Comparison of ENCODE assay signal across 8 mouse cellular contexts in genomic region chr15:97952137-97952888, GRCm38 (mm10). TPM values are rescaled to one million over a fixed set of nuclear protein-coding genes. Genes with fewer than 3 reads are reported as not detected.
DNase-seq lines count a peak whose midpoint lies in the region; ATAC-seq lines count a peak whose summit lies in the region.
"Had no signal": no experiment of that assay in that cellular context is flagged by ENCODE, and none has a peak within 500 bp of the region (broad histone marks: within the 10 kb centered on the region; RNA-seq: fewer than 3 reads in every experiment).

No protein-coding gene starts in this region.

- peak overlapping the region; percentile 26; the same call in 1 of the 2 replicates for H3K9ac ChIP-seq in forebrain, embryonic 13.5 days
- H3K9ac ChIP-seq in hindbrain, embryonic 14.5 days, result no peak overlapping the region
- H3K9ac ChIP-seq: liver, embryonic 15.5 days had no signal

- peaks cover 7% of the 10 kb centered on the region; the same call in 1 of the 2 replicates for H3K27me3 ChIP-seq in forebrain, embryonic 13.5 days
- no peaks in the 10 kb centered on the region for H3K27me3 ChIP-seq in hindbrain, embryonic 14.5 days (ENCODE audit: control insufficient read depth, insufficient read depth, low read length)

- H3K9me3 ChIP-seq in forebrain, embryonic 13.5 days (replicated peaks), result no peaks in the 10 kb centered on the region
- H3K9me3 ChIP-seq in hindbrain, embryonic 14.5 days (ENCODE audit: control insufficient read depth, low read length), result no peaks in the 10 kb centered on the region
- H3K9me3 ChIP-seq: liver, embryonic 15.5 days had no signal

- ATAC-seq in cerebellum, adult (ENCODE audit: insufficient number of reproducible peaks, low FRiP score, low TSS enrichment), result peak; percentile 49; the same call in 1 of the 2 replicates
- ATAC-seq in forebrain, embryonic 13.5 days, result peak; percentile 77
- peak; percentile 53; the same call in 1 of the 2 replicates for ATAC-seq in hindbrain, embryonic 14.5 days (ENCODE audit: low FRiP score)
- ATAC-seq in megakaryocyte-erythroid progenitor cell, adult 5-6 weeks (replicated peaks; ENCODE audit: low FRiP score, low TSS enrichment, poor library complexity, severe bottlenecking), result peak; percentile 82

- 16% methylated on average over 16 of the region's 16 CpGs for WGBS in forebrain, embryonic 13.5 days
- WGBS in hindbrain, embryonic 14.5 days, result 15% methylated on average over 16 of the region's 16 CpGs

- no peak overlapping the region for H3K4me3 ChIP-seq in forebrain, embryonic 13.5 days
- H3K4me3 ChIP-seq in hindbrain, embryonic 14.5 days (replicated peaks; ENCODE audit: low read length), result no peak overlapping the region
- H3K4me3 ChIP-seq: liver, embryonic 15.5 days had no signal

- no peak overlapping the region for H3K27ac ChIP-seq in forebrain, embryonic 13.5 days
- H3K27ac ChIP-seq in hindbrain, embryonic 14.5 days, result no peak overlapping the region
- H3K27ac ChIP-seq: liver, embryonic 15.5 days had no signal

- H3K4me1 ChIP-seq in forebrain, embryonic 13.5 days, result peaks cover 11% of the 10 kb centered on the region; the same call in 1 of the 2 replicates
- 0 out of 2 replicates have a peak, but pooled peaks cover 3% of the 10 kb centered on the region for H3K4me1 ChIP-seq in hindbrain, embryonic 14.5 days (replicated peaks; ENCODE audit: control insufficient read depth, insufficient read depth, low read length)
- H3K4me1 ChIP-seq: liver, embryonic 15.5 days had no signal

- H3K36me3 ChIP-seq in forebrain, embryonic 13.5 days (ENCODE audit: poor library complexity, severe bottlenecking), result no peaks in the 10 kb centered on the region
- no peaks in the 10 kb centered on the region for H3K36me3 ChIP-seq in hindbrain, embryonic 14.5 days (replicated peaks; ENCODE audit: control insufficient read depth, insufficient read depth)
- H3K36me3 ChIP-seq: liver, embryonic 15.5 days had no signal

- peak; percentile 42 for DNase-seq in Muller cell, postnatal 12 days (ENCODE audit: inconsistent ontology term)
- DNase-seq in hindbrain, embryonic 14.5 days (ENCODE audit: low spot score), result peak; percentile 84
- peak; percentile 49 to 66 for DNase-seq in layer of hippocampus, postnatal 25 days (ENCODE audit: extremely low spot score in 1 of 2, low spot score in 1 of 2)
- DNase-seq in right cerebral cortex, postnatal 4 days, result peak; percentile 66

- 0 out of 2 replicates have a peak overlapping the region, but pooled peaks have one; percentile 24 for H3K4me2 ChIP-seq in forebrain, embryonic 13.5 days
- 0 out of 2 replicates have a peak overlapping the region, but pooled peaks have one; percentile 13 for H3K4me2 ChIP-seq in hindbrain, embryonic 14.5 days (replicated peaks)
- H3K4me2 ChIP-seq: liver, embryonic 15.5 days had no signal

RNA-seq across cellular contexts. Expression of gene Tmem106c, which starts 11.7 kb away (rescaled TPM):
- 46.9 and 56.2 TPM in 2 replicates for polyA plus RNA-seq in forebrain, embryonic 13.5 days (2015; fragmentation: Nextera tagmentation; extraction: Ambion mirVana)
- 54.9 and 58.0 TPM in 2 replicates for polyA plus RNA-seq in hindbrain, embryonic 14.5 days (2014; fragmentation: Nextera tagmentation; extraction: Ambion mirVana)
- total RNA-seq in layer of hippocampus, postnatal 25 days (2021), result 10 to 100 TPM; 26.8 to 27.2 TPM
- 20.9 and 35.9 TPM in 2 replicates for total RNA-seq in megakaryocyte-erythroid progenitor cell, adult 5-6 weeks (2014; fragmentation: Nextera tagmentation)
- 13.1 and 18.7 TPM in 2 replicates for total RNA-seq in megakaryocyte-erythroid progenitor cell, adult 5-6 weeks (2017)

RNA-seq across cellular contexts. Expression of gene Vdr, which starts 41.9 kb away (rescaled TPM):
- 0.05 TPM in 1 of 2 replicates, not detected in the other for polyA plus RNA-seq in forebrain, embryonic 13.5 days (2015; fragmentation: Nextera tagmentation; extraction: Ambion mirVana)
- 0.08 and 0.27 TPM in 2 replicates for polyA plus RNA-seq in hindbrain, embryonic 14.5 days (2014; fragmentation: Nextera tagmentation; extraction: Ambion mirVana)
- under 1 TPM in 1 of 2 experiments, not detected in 1; 0.07 TPM for total RNA-seq in layer of hippocampus, postnatal 25 days (2021)
- total RNA-seq in megakaryocyte-erythroid progenitor cell, adult 5-6 weeks (2014; fragmentation: Nextera tagmentation), result 1.5 TPM in 1 of 2 replicates, not detected in the other
- total RNA-seq in megakaryocyte-erythroid progenitor cell, adult 5-6 weeks (2017), result 0.85 and 0.88 TPM in 2 replicates

RNA-seq across cellular contexts. Expression of gene Col2a1, which starts 52.2 kb away (rescaled TPM):
- 31.8 and 39.6 TPM in 2 replicates for polyA plus RNA-seq in forebrain, embryonic 13.5 days (2015; fragmentation: Nextera tagmentation; extraction: Ambion mirVana)
- polyA plus RNA-seq in hindbrain, embryonic 14.5 days (2014; fragmentation: Nextera tagmentation; extraction: Ambion mirVana), result 24.0 and 30.8 TPM in 2 replicates
- total RNA-seq in layer of hippocampus, postnatal 25 days (2021), result 1 to 10 TPM in 1 of 2 experiments, under 1 TPM in 1; 0.42 to 1.0 TPM
- total RNA-seq in megakaryocyte-erythroid progenitor cell, adult 5-6 weeks (2014; fragmentation: Nextera tagmentation), result not detected in 2 replicates
- total RNA-seq in megakaryocyte-erythroid progenitor cell, adult 5-6 weeks (2017), result not detected in 2 replicates
